Mouse (Mus musculus): ENCODE measurements around the gene Capn6. TPM values are rescaled to one million over a fixed set of nuclear protein-coding genes. Genes with fewer than 3 reads are reported as not detected.

Capn6 gene
- polyA plus RNA-seq, 1 experiment from 2014 or later = 8.6 TPM

Small RNA genes lying within 50 kb of the gene (microRNA-seq; reads per million reads assigned to microRNA genes)
- not detected for gene Gm47298

Other genes starting within 250 kb of the Capn6 start
- 95.8 and 126 TPM in 2 replicates for gene Dcx, start 105.9 kb upstream of the Capn6 start, polyA plus RNA-seq (2014; fragmentation: Nextera tagmentation; extraction: Ambion mirVana)